Mouse (Mus musculus): ENCODE data around the gene Vangl2.

Gene Vangl2

GRCm38 (mm10) chr1:172028394-172029275 is at the start of gene Vangl2:
TSS of gene Vangl2 (minus strand) at chr1:172028444.
- DNase-seq: no peak

GRCm38 (mm10) chr1:172077981-172078380 is 49.7 kb upstream of the Vangl2 start:
- no peak for DNase-seq

GRCm38 (mm10) chr1:172072604-172073003 is 44.4 kb upstream of the Vangl2 start:
- no peak for DNase-seq

- no peak for DNase-seq
These were observed 43.3 kb upstream of the Vangl2 start for GRCm38 (mm10) chr1:172071556-172071955.

- no peak for DNase-seq
These were observed 42.0 kb upstream of the Vangl2 start for GRCm38 (mm10) chr1:172070227-172070626.

- no peak for DNase-seq
These were observed 36.4 kb upstream of the Vangl2 start for GRCm38 (mm10) chr1:172064613-172065141.

GRCm38 (mm10) chr1:172063291-172064023 is 35.2 kb upstream of the Vangl2 start:
- DNase-seq: no peak

- DNase-seq: no peak
These were observed 33.9 kb upstream of the Vangl2 start for GRCm38 (mm10) chr1:172062101-172062500.

GRCm38 (mm10) chr1:172061217-172061616 is 33.0 kb upstream of the Vangl2 start:
- DNase-seq: no peak

- no peak for DNase-seq
These were observed 32.4 kb upstream of the Vangl2 start for GRCm38 (mm10) chr1:172060659-172061058.

- DNase-seq: no peak
These were observed 30.6 kb upstream of the Vangl2 start for GRCm38 (mm10) chr1:172058874-172059273.

- DNase-seq: no peak
These were observed 30.1 kb upstream of the Vangl2 start for GRCm38 (mm10) chr1:172058321-172058720.

GRCm38 (mm10) chr1:172057491-172057921 is 29.3 kb upstream of the Vangl2 start, which contains the start of gene Nhlh1:
TSS of gene Nhlh1 (minus strand) at chr1:172057573.
- no peak for DNase-seq

GRCm38 (mm10) chr1:172056251-172056650 is 28.0 kb upstream of the Vangl2 start:
- DNase-seq: no peak

GRCm38 (mm10) chr1:172053541-172054440 is 25.5 kb upstream of the Vangl2 start:
- no peak for DNase-seq

- no peak for DNase-seq
These were observed 24.6 kb upstream of the Vangl2 start for GRCm38 (mm10) chr1:172052766-172053279.

GRCm38 (mm10) chr1:172049131-172049782 is 21.0 kb upstream of the Vangl2 start:
- no peak for DNase-seq

GRCm38 (mm10) chr1:172048241-172048734 is 20.0 kb upstream of the Vangl2 start:
- DNase-seq: no peak

GRCm38 (mm10) chr1:172046938-172047337 is 18.7 kb upstream of the Vangl2 start:
- DNase-seq: peak; percentile 24 to 63

GRCm38 (mm10) chr1:172046410-172046809 is 18.2 kb upstream of the Vangl2 start:
- no peak for DNase-seq

- DNase-seq: no peak
These were observed 1.7 kb upstream of the Vangl2 start for GRCm38 (mm10) chr1:172029914-172030313.

- DNase-seq: no peak
These were observed 488 bp downstream of the Vangl2 start for GRCm38 (mm10) chr1:172027809-172028102.

Measured in spleen, adult 18-20 months (tissue).